Mouse (Mus musculus): ENCODE measurements around the gene Bub1. TPM values are rescaled to one million over a fixed set of nuclear protein-coding genes. Genes with fewer than 3 reads are reported as not detected.

Gene Bub1
- total RNA-seq, 2 experiments from 2014 or later, result 10.1 to 10.6 TPM

- no peak for DNase-seq (ENCODE audit: low spot score in 2 of 2)
Measured at GRCm38 (mm10) chr2:127775013-127775412, 56.7 kb downstream of the Bub1 start.

GRCm38 (mm10) chr2:127774578-127774941 is 57.1 kb downstream of the Bub1 start:
- no peak for DNase-seq (ENCODE audit: low spot score in 2 of 2)

GRCm38 (mm10) chr2:127773938-127774577 is 57.6 kb downstream of the Bub1 start:
- no peak for DNase-seq (ENCODE audit: low spot score in 2 of 2)

GRCm38 (mm10) chr2:127761587-127761986 is 70.1 kb downstream of the Bub1 start:
- no peak for DNase-seq (ENCODE audit: low spot score in 2 of 2)

- DNase-seq (ENCODE audit: low spot score in 2 of 2), result no peak
Measured at GRCm38 (mm10) chr2:127760429-127761000, 71.2 kb downstream of the Bub1 start.

GRCm38 (mm10) chr2:127760014-127760413 is 71.7 kb downstream of the Bub1 start:
- DNase-seq (ENCODE audit: low spot score in 2 of 2), result no peak

GRCm38 (mm10) chr2:127759157-127759880 is 72.3 kb downstream of the Bub1 start:
- no peak for DNase-seq (ENCODE audit: low spot score in 2 of 2)

GRCm38 (mm10) chr2:127757171-127757570 is 74.5 kb downstream of the Bub1 start:
- DNase-seq (ENCODE audit: low spot score in 2 of 2), result no peak

- no peak for DNase-seq (ENCODE audit: low spot score in 2 of 2)
Measured at GRCm38 (mm10) chr2:127754113-127754512, 77.6 kb downstream of the Bub1 start.

GRCm38 (mm10) chr2:127751849-127752610 is 79.6 kb downstream of the Bub1 start:
- no peak for DNase-seq (ENCODE audit: low spot score in 2 of 2)

Other genes starting within 250 kb of the Bub1 start
- gene Zfp661, start 244.8 kb downstream of the Bub1 start, total RNA-seq (2021), result 1 to 10 TPM; 2.0 to 2.5 TPM
- 10 to 100 TPM; 88.2 to 93.6 TPM for gene Mrps5, start 244.6 kb downstream of the Bub1 start, total RNA-seq (2021)
- gene Mal, start 175.2 kb downstream of the Bub1 start, total RNA-seq (2021), result 10 to 100 TPM; 15.9 to 17.6 TPM
- gene Mall, start 101.9 kb downstream of the Bub1 start, total RNA-seq (2021), result 10 to 100 TPM; 10.5 to 11.0 TPM
- gene Nphp1, start 43.0 kb downstream of the Bub1 start, total RNA-seq (2021), result 10 to 100 TPM; 13.4 to 13.8 TPM
- gene Mtln, start 39.4 kb downstream of the Bub1 start, total RNA-seq (2021), result 10 to 100 TPM; 43.9 to 48.3 TPM
- gene Acoxl, start 7.0 kb upstream of the Bub1 start, total RNA-seq (2021), result under 1 TPM; 0.21 to 0.47 TPM

All from gastrocnemius, postnatal 4 days (tissue).